Mouse (Mus musculus) T-cell, adult 2 months (primary cell): ENCODE measurements around the gene Rflna.

Experiments used
- DNase-seq: peaks from one replicate; pipeline ENCODE4 v3.0.0; 2022; ENCODE audit warnings: low spot score

Gene Rflna

GRCm38 (mm10) chr5:125052603-125053488 lies 49.8 kb downstream of the Rflna start:
- no peak for DNase-seq

GRCm38 (mm10) chr5:125053661-125054060 lies 50.6 kb downstream of the Rflna start:
- no peak for DNase-seq

- DNase-seq: peak; percentile 13
Observed at GRCm38 (mm10) chr5:125055901-125056300, 52.9 kb downstream of the Rflna start.

DNA sequence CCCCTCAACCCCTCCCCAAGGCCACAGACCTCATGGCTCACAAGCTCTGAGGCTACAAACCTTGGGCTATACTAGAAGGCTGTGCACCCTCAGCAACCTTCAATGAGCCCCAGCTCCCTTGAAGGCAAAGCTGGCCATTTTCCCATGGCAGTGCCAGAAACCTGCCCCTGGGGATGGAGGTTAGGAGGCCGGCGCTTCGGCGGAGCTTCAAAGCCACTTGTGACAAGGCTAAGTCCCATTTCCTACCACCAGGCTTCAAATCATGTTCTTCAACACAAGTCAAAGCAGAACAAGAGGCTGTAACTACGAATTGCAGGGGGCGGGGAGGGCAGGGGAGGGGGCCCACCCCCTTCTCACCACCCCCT lies 53.3 kb downstream of the Rflna start:
- DNase-seq: no peak

DNA sequence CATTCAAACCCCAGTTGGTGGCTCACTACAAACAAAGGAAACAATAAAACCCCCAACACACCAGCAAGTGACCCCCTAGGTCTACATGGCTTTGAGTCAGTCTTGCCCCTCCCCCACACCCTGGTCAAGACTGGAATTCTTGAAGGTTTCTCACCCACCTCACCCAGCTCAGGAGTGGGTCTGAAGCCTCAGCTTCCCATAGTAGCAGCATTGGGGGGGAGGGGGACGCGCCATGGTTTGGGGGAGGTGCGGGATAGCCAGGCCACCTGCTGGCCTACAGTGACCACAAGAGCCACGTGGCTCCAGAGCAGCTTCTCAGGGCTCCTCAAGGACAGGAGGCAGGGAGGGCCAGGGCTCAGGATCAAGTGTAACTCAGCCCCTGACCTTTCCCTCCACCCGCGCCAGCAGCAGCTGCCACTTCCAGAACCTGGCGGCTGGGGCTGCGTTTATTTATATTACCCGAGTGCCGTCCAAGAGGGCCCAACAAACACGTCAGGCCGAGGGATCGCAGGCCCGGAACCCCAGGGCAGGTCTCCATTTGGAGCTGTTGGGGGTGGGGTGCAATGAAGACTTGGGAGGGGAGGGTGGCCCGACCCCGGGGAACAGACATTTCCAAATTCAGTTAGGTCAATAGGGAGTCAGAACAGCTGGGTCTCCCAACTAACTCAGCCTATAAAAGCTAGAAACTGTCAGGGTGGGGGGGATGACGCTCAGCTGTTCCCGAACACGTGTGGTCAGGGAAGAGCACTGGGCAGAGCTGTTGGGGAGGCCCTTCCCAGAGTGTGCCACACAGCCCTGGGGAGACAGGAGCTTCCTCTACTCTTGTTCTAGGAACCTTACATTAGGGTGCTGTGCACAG lies 53.9 kb downstream of the Rflna start:
- DNase-seq: no peak

DNA sequence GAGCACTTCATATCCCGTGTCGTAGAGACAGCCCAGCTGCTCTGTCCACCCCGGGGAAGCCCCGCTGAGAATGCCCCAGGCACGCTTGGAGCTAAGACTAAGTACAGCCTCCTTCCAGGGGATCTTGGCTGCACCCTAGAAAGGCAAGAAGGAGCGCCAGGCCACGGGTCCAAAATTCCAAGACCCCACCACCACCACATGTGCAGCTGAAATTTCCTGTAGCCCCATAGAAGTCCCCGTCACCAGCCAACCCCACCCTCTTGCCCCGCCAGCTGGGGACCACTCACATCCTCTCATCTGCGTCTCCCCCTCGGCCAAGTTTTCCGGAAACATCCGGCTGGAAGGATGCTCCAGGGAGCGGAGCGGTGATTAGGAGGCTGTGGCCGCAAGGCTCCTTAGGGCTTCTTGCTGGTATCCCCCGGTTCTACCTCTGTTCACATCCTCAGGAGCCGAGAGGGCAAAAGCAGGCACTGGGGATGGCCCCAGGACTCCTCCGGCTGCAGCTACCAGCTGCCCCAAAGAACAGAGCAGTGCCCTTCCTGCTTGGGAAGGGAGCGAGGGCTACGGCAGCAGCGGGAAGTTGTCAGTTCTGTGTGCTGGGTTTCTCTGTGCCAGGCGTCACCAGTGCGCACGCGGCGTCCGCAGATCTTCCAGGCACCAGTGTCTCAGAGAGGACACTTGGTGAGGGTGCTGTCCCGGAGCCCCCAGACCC lies 54.7 kb downstream of the Rflna start:
- DNase-seq: no peak

DNA sequence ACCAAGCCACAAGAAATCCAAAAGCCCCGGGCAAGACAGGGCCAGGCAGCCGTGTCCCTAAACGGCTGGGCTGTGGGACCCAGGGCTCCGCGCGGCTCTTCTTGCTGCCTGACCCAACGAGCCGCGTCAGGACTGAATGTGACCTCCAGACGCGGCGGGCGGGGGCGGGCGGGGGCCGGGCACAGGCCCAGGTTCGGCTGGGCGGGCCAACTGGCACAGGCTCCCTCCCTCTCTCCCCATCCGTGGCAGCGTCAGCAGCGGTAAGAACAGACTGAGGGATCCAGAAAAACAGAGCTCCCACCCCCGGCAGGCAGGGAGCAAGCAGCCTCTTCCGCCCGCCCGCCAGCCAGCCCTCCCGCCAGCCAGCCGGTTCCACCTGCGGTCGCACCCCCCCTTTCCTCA lies 55.2 kb downstream of the Rflna start:
- DNase-seq: peak; percentile 43
